Mouse (Mus musculus) urinary bladder, adult 18-20 months (tissue): Measurements from ENCODE around the gene Atp10b.

Experiments used
- DNase-seq, 2 experiments: peaks; one replicate each; pipeline ENCODE4 v3.0.0; 2022; ENCODE audit warnings: low spot score in 2 of 2, mixed read lengths in 2 of 2

Gene Atp10b

DNA sequence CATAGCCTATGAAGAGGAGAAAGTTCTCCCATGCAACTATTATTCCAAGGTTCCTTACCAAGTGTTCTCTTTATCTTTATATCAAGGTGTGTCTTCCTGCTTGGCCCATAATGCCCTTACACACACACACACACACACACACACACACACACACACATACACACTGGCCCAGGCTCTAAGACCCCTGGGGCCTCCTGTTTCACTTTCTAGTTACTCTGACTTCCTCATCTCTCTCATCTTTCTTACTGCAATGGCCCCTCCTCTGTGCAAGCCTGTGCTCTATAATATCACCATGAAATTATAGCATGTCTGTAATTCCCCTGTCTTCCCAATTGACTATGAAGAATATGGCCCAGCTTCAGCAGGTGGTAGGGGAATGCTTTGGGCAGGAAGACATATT, 49.7 kb downstream of the Atp10b start:
- DNase-seq, result no peak

DNA sequence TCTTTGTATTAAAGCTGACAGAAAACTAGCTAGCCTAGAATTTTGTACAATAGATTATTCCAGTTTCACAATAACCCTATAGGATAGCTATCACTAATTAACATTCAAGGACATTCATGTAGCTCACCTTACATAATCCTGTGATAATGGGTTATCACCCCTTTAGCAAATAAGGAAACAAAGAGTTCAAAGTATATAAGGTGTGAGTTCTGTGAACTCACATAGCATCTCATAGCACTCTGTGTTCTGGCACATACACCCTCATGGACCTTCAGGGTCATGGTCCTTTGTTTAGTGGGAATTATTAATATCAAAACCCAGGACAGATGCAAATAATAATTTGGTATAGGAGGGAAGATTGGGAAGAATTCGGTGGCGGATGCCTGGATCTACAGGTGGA, 50.4 kb downstream of the Atp10b start:
- DNase-seq, result no peak

DNA sequence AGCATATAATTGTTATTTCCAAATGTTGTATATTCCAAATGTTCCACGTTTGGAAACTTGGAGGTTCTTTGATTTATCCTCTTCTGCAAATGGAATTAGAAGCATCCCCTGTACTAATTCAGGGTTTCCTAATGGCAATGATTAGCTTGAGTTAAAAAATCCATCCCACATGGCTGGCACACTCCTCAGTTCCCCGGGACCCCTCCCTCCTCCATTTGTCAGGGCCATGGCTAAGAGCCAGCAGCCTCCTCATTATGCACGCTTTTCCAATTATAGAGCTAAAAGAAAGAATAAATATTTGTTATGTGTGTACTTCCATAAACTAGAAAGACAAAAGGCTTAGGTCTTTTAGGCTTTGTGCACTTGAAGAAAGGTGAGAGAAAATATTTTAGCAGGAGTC, 53.9 kb downstream of the Atp10b start:
- DNase-seq, result no peak

DNA sequence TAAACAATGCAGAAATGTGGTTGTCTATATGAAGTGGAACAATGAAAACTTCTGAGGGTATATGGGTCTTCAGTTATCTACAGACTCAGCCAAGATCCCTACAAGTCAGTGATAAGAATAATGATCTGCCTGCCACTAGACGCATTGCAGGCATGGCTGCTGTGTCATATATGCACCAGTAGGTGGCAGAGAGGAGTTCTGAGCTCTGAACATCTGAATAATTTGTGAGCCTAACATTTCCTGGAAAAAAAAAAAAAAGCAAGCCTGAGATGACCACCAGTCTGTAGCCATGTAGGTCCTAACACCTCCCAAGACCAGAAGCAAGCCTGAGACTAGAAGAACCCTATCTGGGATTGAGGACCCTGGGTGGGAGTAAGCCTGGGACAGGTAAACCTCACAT, 63.5 kb downstream of the Atp10b start:
- DNase-seq, result no peak

DNA sequence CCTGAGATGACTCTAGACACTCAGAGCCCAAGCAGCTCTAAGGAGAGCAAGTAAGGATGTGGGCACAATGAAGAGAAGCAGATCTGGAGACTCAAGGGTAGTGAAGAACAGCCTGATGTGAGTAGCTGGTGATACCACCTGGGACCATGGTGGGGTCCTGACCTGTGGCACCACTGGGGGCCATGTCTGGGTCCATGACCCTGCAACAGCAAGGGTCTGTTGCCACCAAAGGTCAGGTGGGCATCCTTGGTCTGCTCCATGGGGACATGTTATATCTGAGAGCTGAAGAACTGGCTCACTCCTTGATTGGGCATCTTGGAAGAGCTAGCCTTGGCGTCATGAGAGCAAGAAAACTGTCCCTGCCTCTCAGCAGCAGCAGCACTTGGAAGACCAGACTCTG, 64.1 kb downstream of the Atp10b start:
- DNase-seq, result no peak

DNA sequence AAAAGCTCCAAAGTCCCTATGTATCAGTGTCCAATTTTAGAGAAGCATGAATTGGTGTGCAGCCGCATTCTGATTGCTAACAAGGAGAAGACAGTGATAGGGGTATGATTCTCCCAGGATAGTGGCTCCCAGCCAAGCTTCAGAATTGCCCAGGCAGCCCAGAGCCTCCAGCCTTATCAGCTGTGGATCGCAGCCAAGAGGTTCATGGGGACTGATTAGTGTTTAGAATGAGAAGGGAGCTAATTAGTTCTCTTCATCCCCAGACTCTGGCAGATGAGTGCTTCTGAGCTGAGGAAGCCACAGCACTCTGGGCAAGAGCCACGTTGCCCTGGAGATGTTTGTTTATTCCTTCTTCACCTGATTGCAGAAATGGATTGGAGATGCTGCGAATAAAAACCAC, 67.3 kb downstream of the Atp10b start:
- no peak for DNase-seq

DNA sequence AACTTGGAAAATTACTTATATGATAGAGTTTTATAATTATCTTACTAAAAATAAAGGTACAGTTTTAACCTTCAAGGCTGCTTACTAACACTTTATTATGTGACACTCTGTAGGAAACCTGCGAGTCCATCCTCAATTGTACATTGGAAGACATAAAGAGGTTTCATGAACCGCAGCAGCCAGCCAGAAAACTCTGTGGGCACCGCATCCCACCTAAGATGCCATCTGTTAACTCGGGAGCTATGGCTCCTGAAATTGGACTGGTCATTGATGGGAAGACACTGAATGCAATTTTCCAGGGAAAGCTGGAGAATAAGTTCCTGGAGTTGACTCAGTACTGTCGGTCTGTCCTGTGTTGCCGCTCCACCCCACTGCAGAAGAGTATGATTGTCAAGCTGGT, 80.6 kb downstream of the Atp10b start:
- DNase-seq, result no peak

DNA sequence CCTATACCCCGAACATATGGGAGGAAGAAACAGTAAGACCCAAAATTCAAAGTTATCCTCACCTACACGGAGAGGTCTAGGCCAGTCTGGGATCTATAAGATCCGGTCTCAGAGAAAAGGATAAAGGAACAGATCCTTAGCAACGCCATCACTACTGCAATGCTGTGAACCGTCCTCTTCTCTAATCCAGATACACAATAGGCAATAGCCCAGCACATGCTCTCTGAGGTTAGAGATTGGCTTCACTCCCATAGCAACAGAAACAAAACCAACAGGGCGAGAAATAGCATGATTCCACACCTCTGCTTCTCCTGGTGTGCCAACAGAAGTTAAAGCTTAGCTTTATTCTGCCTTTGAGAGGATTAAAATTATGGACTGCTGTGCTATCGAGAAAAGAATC, 82.4 kb downstream of the Atp10b start:
- no peak for DNase-seq

DNA sequence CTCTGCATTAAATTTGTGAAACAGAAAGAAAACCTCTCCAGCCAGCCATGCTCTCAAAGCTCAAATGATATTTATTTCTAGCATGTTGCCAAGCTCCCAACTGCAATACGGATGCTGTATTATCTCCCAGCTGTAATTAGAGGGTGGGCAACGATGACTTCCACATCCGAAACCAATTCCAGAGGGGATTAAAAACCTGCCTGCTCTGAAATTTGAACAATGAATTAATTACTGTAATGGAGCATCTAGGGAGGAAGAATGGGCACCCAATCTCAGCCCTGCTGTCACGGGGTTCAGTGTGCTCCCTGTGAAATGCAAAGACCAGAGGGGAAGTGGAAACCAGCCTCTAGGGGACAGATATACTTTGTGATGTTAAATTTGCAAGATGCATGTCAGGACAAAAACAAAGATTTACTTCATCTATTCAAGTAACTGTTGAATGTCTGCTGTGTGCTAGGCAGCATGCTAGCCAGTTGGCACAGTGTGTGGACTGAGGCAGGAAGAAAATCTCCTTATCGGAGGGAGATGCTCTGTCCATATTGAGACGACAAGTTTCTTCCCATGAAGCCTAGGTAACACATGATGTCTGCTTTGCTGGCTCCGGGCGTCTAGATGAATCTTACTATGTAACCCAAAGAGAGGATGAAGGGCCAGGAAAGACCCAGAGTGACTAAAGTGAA, 86.8 kb downstream of the Atp10b start:
- DNase-seq, result no peak

DNA sequence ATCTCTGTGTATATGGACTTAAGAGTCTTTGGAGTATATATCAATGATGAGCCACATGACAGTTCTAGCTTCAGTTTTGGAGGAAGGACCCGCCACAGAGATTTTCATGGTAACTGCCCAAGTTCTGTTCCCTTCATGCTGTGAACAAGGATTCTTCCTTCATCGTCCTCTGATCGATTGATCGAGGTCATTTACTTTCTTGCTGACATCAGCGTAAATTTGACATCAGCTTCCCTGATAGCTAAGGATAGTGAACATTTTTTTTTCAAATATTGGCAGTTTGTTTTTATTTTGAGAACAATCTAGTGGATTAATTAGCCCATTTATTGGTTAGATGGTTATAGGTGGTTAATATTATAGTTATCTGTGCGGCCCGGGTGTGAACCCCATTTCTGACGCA, 90.1 kb downstream of the Atp10b start:
- DNase-seq, result no peak

DNA sequence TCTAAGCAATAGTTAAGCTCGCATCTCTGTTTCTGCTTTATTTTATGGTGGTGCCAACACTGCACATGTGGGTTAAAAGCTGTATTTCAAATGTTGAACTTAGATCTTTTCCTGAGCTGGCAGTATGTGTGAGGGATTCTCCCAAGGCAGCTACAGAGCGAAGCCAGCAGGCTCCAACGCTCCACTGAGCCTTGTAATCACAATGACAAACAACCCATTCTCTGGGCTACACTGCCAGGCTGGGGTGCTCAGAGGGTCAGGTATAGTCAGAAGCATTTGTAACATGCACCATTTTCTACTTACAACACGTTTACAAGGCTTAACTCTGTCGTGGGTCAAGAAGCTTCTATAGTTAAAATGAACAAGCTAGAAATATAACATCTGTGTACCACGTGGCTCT, 103.4 kb downstream of the Atp10b start:
- no peak for DNase-seq

DNA sequence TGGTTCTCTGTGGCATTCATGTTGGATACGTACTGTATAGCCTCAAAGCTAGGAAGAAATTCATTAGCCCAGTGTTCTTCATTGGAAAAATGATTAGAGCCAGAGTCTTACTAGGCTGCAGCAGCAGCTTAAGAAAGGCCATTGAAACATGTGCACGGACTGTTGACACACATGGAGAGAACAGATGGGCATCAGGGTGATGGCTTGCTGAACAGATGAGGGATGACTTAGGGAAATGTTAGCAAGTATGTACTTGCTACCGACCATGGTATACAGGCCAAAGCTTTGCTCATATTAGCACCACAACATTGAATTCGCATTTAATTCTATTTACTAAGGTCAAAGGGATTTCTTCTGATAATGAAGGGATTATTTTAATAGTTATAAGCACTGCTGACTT, 105.6 kb downstream of the Atp10b start:
- DNase-seq, result no peak

DNA sequence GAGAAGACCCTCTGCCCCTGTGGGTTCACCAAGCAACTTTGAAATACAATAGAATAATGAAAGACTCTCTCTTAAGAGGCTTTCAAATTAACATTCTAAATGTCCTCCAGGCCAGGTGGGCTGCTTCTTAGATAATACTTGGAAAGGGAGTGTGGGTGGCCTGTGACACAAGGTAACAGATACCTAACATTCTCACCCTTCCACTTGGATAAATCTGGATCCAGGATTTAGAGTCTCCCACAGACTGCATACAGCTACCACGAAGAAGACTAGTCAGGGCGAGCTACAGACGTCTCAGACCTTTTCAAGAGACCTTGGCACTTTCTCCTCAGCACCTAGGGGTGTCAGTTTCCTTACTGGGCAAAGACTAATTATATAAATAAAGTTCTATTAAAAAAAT, 107.6 kb downstream of the Atp10b start:
- DNase-seq, result no peak

DNA sequence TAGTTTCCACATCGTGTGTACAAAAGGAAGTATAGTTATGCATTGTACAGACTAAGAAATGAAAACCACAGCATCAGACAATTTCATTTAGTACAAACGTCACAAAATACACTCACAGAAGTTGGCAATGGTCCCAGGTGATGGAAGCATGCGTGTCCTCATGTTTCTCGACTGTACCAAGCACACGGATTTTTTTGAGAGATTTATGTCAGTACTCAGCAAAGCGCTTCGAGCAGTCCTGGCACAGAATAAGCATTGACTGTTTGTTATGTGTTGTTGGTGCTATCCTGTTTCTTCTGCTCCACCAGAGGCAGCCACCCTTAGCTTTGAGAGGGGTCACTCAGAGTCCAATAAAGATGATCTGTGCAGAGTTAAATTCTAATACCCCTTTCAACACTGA, 108.1 kb downstream of the Atp10b start:
- no peak for DNase-seq

DNA sequence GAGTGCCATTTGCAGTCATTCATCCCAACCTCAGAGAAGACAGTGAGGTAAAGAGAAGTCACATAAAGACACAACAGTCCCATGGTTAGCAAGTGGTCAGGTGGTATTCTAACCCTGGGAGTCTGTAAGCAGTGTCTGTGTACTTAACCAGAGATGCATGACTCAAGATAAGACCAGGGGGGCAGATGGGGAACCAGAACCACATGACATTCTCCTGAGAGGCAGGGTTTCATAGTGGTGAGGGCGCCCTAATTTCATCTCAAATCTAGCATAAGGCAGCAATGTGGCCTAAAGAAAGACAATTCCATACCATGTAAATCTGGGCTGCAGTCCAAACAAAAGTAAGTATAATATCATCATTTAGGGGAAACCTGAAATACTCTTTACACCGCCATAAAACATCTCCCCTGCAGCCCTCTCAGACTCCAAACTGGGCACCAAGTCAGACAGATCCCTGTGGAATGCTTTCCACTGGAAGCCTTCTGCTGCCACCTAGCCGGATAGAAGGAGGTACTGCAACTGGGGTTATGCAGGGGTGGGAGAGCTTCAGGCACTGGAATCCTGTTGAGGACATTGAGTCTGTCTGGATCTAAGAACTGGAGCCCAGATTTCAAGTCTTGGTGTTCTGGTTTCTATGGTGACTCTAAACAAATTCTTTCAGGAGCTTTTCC, 114.0 kb downstream of the Atp10b start:
- peak; percentile 5 to 16 for DNase-seq

DNA sequence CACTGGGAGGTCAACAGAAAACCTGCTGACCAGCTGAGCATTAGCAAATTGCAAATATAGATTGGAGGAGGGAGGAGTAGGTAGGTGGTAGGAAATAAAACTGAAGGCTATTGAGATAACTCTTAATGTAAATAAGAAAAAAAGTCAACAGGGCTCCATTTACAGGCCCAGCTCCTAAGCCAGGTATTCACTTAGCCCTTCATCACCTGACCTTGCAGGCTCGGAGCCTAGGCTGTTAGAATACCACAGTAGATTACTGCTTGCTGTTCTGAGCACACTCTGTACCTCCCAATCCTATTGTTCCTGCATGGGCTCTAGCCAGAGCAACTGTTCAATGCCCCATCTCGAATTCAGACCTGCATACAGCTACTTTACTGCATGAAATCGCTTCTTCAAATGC, 117.8 kb downstream of the Atp10b start:
- DNase-seq, result no peak

DNA sequence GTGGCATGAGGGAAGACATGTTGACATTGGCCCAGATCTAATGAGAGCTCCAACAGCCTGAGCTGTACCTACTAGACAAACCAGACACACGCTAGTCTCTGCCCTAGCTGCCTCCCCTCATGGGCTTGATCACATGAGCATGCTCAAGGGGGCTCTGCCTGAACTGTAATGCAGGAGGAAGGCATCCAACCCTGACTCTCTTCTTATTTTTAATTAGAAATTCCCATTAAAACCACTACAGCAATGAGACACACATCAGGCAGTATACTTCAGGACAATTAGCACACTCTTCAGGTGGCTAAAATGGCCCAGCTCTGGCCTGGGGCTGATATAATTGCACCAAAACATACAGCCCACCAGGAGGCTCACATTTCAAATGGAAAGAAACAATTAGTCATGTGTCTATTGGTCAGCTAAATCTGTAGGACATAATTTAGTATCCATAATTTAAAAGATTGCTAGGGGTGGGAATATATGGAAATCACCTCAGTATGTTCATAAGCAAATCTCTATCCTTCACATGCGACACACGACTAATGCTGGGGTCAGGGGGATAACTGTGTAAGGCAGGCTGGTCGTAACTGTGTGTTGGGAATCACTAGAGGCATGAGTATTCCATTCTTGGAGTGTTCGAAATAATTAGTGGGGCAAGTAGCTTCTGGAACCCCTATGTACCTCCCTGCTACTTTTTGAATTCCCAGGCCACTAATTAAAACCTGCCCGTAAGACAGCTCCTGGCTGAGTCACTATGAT, 120.0 kb downstream of the Atp10b start:
- DNase-seq, result no peak

DNA sequence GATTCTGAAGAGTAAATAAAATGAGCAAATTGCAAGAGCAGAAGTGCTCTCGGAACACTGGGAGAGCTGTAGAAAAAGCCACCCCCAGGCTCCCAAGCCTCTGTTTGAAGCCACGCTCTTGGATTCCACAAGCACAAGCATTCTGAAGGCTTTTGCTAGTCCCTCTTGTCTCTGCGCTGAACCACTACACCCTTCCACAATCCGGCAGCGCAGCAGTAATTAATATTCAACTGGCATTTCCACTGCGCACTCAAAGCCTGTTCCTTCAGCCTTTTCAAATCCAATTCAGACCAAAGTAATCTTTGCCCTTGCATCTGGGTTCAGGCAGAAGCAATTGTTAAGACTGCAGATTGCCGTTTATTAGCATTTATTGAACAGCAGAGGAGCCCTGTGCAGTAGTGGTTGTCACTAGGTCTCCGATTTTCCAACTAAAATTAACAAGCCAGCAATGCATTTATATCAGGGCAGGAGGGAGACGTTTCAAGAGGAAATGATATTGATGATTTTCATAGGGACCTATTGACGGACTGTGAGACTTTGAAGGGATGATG, 120.7 kb downstream of the Atp10b start:
- no peak for DNase-seq

DNA sequence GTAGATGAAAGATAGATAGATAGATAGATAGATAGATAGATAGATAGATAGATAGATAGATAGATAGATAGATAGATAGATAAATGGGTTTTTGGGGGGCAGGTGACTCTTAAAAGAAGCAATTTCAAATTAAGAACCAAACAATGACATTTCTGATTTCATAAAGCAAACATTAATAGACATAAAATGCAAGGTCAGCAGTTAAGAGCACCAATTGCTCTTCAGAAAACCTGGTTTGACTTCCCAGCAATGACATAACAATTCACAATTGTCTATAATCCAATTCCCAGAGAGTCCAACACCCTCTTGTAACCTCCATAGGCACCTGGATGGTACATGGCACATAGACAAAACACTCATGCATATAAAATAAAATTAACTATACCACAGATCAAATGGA, 124.2 kb downstream of the Atp10b start:
- no peak for DNase-seq

DNA sequence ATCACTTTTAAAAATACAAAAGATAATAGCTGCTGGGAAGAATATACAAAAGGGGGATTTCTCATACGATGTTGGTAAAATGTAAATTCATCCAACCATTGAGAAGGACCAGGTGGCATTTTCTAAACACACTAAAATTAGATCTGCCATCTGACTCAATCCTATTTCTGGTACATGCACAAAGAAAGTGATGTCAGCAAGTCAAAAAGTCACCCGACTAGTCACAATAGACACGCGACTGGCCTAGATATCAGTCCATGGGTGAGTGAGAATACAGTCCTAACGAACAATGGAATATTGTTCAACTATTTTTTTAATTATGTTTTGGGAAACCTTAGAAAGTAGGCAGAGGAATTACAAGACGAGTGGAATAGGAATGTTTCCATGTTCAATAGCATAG, 147.9 kb downstream of the Atp10b start:
- no peak for DNase-seq

DNA sequence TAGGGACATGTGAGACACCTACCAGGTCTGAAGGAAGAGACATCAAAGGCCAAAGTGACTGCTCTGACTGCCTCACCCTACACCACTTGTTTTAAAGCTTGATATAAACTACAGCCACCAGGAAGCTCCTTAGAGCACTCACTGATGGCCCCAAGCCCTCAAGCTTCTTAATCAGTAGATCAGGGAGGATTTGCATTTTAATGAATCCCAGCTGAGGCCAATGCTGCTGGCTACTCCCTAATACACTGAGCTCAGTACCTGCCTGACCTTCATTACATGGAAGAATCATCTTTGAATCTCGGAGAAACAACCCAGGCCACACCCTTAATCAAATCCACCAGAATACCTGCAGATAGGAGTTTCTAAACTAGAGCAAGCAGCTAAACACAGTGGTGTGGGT, 161.3 kb downstream of the Atp10b start:
- DNase-seq, result no peak
